ENCODE assay signal across 8 mouse cellular contexts in the genomic region with DNA sequence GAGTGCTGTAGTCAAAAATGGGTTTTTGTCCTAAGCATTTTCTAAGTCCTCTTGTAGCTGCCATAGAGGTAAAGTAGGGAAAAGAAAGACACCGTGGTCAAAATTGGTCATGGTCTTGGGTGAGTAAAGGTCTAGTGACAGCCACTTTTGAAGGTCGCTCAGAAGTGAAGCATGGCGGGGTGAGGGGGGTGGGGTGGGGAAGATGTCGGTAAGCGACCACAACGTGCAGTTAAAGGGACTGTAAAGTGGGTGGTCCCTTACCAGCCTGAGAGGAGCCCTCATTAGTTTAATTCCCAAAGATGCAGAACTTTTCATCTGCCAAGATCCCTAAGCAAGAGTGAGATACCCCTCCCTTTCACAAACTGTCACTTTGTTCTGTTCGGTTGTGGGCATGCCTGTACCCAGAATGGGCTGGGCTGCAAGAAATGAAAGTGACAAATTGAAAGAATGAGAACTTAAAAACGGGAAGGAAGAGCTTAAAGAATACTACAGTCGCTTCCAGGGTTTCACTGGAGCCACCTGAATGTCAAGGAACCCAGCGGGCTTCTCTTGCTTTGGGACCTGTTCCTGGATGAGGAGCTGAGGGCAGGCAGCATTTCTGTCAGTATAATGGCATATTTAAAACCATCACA. TPM values are rescaled to one million over a fixed set of nuclear protein-coding genes. Genes with fewer than 3 reads are reported as not detected.
A peak's percentile ranks its signal among the peaks of the same experiment; 100 is the strongest.
DNase-seq lines count a peak whose midpoint lies in the region; ATAC-seq and TF ChIP-seq lines count a peak whose summit lies in the region.

No protein-coding gene starts in this region.

- WGBS in intestine, embryonic 14.5 days: 14% methylated on average over 10 of the region's 10 CpGs
- WGBS in neural tube, embryonic 12.5 days: 14% methylated on average over 10 of the region's 10 CpGs

- H3K27ac ChIP-seq in layer of hippocampus, adult 2 months: peak overlapping the region; percentile 60
- no peak overlapping the region for H3K27ac ChIP-seq in intestine, embryonic 14.5 days (ENCODE audit: low read depth)
- no peak overlapping the region for H3K27ac ChIP-seq in neural tube, embryonic 12.5 days

- peaks cover 21% of the 10 kb centered on the region; the same call in 1 of the 2 replicates for H3K4me1 ChIP-seq in intestine, embryonic 14.5 days (replicated peaks; ENCODE audit: control insufficient read depth, insufficient read depth, low read length)
- 0 out of 2 replicates have a peak, but pooled peaks cover 10% of the 10 kb centered on the region for H3K4me1 ChIP-seq in neural tube, embryonic 12.5 days

- H3K27me3 ChIP-seq in intestine, embryonic 14.5 days (replicated peaks; ENCODE audit: control insufficient read depth, insufficient read depth, low read length): no peaks in the 10 kb centered on the region
- H3K27me3 ChIP-seq in neural tube, embryonic 12.5 days (replicated peaks): no peaks in the 10 kb centered on the region

- H3K9ac ChIP-seq in intestine, embryonic 14.5 days (ENCODE audit: low read length): peak overlapping the region; percentile 59
- no peak overlapping the region for H3K9ac ChIP-seq in neural tube, embryonic 12.5 days

- no peaks in the 10 kb centered on the region for H3K36me3 ChIP-seq in intestine, embryonic 14.5 days (ENCODE audit: control insufficient read depth, insufficient read depth, low read length)
- H3K36me3 ChIP-seq in neural tube, embryonic 12.5 days: no peaks in the 10 kb centered on the region

- TF ChIP-seq CTCF in layer of hippocampus, adult 2 months (conservative IDR thresholded peaks at IDR 0.05): no peak

- ATAC-seq in common myeloid progenitor, adult 5-6 weeks (replicated peaks; ENCODE audit: low read depth, poor library complexity, severe bottlenecking): peak; percentile 18
- ATAC-seq in intestine, embryonic 14.5 days (replicated peaks; ENCODE audit: low FRiP score, low TSS enrichment, low read depth): no peak
- ATAC-seq in neural tube, embryonic 12.5 days (ENCODE audit: low FRiP score, low read depth): no peak

- peak overlapping the region; percentile 90 for H3K4me3 ChIP-seq in layer of hippocampus, adult 2 months
- H3K4me3 ChIP-seq in intestine, embryonic 14.5 days (ENCODE audit: low read depth, low read length): peak overlapping the region; percentile 74
- peak overlapping the region; percentile 68 for H3K4me3 ChIP-seq in neural tube, embryonic 12.5 days

- DNase-seq in layer of hippocampus, adult 2 months (ENCODE audit: low spot score in 2 of 2): no peak
- no peak for DNase-seq in layer of hippocampus, adult 8-10 months (ENCODE audit: low spot score in 2 of 2)
- DNase-seq in intestine, embryonic 14.5 days (ENCODE audit: low spot score): no peak
- no peak for DNase-seq in c-Kit-positive CD71-positive TER-119-positive erythroid progenitor cells, embryonic 14.5 days (ENCODE audit: low spot score)
- DNase-seq in frontal cortex, postnatal 10 days (ENCODE audit: low spot score in 2 of 2): no peak
- DNase-seq in left cerebral cortex, adult 11 months (ENCODE audit: low spot score): no peak

- peak overlapping the region; percentile 84 for H3K4me2 ChIP-seq in intestine, embryonic 14.5 days (ENCODE audit: low read length)
- peak overlapping the region; percentile 91 for H3K4me2 ChIP-seq in neural tube, embryonic 12.5 days (replicated peaks)

- no peaks in the 10 kb centered on the region for H3K9me3 ChIP-seq in intestine, embryonic 14.5 days (ENCODE audit: control insufficient read depth, low read length)
- no peaks in the 10 kb centered on the region for H3K9me3 ChIP-seq in neural tube, embryonic 12.5 days

RNA-seq across cellular contexts. Expression of gene Itpr1, which starts 1.5 kb away (rescaled TPM):
- total RNA-seq in layer of hippocampus, adult 2 months (2021): 100 to 1,000 TPM; 317 to 337 TPM
- 100 to 1,000 TPM; 277 to 326 (median 299) TPM for total RNA-seq in layer of hippocampus, adult 8-10 months (2022)
- 100 and 111 TPM in 2 replicates for total RNA-seq in common myeloid progenitor, adult 5-6 weeks (2017)
- polyA plus RNA-seq in intestine, embryonic 14.5 days (2014; fragmentation: Nextera tagmentation; extraction: Ambion mirVana): 14.5 and 15.6 TPM in 2 replicates
- 6.6 and 6.9 TPM in 2 replicates for polyA plus RNA-seq in neural tube, embryonic 12.5 days (2016; fragmentation: Nextera tagmentation; extraction: Ambion mirVana)

RNA-seq across cellular contexts. Expression of gene Sumf1, which starts 29.0 kb away (rescaled TPM):
- 10 to 100 TPM; 20.6 to 21.9 TPM for total RNA-seq in layer of hippocampus, adult 2 months (2021)
- 10 to 100 TPM; 19.2 to 29.2 (median 22.3) TPM for total RNA-seq in layer of hippocampus, adult 8-10 months (2022)
- total RNA-seq in common myeloid progenitor, adult 5-6 weeks (2017): 13.6 and 19.5 TPM in 2 replicates
- polyA plus RNA-seq in intestine, embryonic 14.5 days (2014; fragmentation: Nextera tagmentation; extraction: Ambion mirVana): 20.3 and 21.7 TPM in 2 replicates
- polyA plus RNA-seq in neural tube, embryonic 12.5 days (2016; fragmentation: Nextera tagmentation; extraction: Ambion mirVana): 12.3 and 13.0 TPM in 2 replicates
